Mouse (Mus musculus): ENCODE results near the gene Rreb1.

Gene Rreb1

DNA sequence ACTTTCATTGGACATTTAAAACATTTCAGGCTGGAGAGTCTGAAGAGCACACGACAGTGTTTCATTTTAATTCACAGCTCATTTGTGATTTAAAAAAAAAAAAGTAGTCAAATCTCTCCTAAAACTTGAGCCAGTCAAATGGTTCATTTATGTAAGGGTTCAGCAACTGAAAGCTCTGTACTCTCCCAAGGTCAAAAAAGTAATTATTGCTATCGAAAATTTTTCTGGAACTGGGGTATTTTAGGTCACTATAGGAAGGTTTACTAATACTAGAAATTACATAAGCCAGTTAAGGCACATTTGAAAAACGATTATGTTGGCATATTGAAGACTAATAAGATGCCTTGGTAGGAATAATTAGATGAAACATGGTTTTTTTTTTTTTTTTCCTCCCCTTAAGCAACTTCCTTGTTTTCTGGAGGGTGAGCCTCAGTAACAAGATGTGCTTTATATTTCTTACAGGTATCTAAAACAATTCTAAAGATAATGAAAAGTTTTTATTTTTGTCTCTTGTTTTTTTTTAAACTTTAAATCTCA, 77.1 kb downstream of the Rreb1 start:
- DNase-seq: no peak

DNA sequence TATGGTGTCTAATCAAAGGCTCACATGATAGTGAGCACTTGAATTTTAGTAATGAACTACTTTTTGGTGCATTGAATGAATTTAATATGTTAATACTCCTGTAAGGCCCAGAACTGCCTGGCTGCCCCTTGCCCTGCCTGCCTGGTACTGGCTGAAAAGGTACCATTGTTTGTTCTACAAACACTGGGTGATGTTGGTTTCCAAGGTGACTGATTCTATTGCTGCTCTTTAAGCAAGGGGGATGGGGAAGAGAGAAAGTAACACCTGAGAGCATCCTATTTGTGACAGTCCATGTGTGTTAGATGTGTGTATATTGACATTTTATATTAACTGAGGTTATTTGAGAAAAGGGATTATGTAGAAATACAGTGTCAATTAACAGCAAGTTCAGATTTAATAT, 77.6 kb downstream of the Rreb1 start:
- DNase-seq: no peak

DNA sequence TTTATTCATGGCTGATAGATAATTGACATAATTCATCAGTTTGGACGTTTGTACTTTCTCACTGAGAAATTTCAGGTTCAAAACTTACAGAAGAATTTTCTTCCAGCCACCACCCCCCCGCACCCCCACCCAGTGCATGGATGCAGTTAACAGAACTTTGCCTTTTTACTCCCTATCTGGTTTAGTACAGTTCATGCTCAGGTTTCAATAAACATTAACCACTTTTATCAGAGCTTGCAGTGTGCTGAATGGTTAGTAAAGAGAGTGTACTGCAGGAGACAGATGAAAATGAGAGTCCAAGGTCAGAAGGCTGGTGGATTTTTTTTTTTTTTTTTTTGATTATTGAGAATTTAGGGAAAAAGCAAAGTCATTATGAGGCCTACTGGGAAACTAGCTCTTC, 78.3 kb downstream of the Rreb1 start:
- DNase-seq: no peak

DNA sequence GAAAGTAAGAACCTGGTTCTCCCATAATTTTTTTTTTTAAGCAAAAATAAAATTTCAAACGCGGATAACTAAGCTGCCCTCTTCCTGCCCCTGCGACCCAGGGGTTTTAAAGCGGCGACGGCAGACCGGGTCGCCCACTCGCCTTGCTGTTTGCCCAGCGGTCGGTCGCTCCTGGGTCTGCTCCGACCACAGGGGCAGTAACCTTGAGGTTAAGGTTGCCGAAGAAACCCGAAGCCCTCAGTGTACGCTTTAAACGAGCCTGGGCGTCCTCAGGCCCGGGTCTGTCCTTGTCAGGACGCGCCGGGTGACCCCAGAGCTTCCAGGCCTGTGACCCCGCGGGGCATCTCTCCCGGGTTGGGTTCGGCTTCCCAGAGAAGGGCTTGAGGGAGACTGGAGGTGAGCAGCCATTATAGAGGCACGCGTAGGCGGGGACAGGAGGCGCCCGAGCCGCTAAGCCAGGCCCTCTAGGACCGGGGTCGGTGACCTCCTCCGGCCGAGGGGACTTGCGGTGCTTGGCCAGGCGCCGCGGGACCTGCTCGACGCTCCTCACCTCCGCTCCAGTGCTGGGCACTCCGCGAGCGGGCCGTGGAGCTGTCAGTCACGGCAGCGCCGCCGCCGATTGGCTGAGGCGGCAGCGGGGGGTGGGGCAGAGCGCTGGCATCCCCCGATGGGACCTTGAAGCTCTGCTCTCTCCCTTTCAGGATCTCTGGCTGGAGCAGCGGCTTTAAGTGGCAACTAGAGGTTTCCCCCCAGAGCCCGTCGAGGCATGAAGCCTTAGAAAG, 79.3 kb downstream of the Rreb1 start:
- DNase-seq: peak; percentile 95

DNA sequence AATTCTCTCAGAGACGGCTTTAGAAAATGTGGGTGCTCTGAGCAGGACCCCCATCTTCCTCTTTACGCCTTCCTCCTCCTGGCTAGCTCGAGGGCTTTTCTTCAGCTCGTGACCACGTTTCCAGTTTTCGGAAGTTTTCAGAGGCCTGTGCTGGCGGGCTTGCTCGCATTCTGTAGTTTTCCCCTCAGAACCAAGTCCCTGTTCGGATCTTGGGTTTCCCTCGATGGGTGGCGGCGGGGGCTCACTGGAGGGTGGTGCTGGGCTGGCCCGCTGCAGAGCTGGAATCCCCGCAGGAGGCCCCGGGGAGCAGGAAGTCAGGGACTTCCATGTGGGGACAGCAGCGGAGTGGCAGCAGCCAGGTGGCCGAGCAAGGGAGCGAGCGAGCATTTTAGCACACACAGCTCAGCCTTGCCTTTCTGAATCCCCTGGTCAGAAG, 79.9 kb downstream of the Rreb1 start:
- no peak for DNase-seq

DNA sequence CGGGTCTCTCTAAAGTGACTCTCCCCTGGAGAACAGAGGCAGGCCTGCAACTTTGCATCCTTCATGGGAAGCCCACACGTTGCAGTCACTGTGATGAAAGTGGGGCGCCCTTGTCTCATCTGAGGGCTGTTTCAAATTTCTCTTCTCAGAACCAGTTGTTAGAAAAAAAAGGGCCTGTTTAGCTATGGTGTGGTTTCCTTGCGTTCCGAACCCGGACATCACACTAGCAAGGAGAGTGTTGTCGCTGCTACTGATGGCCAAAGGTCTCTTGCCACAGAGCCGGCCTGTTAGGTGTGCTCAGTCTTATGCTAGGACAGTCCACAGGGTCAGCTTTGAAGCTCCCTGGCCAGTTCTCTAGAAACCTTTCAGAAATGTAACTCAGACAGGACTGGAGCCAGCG, 80.3 kb downstream of the Rreb1 start:
- DNase-seq: peak; percentile 59

DNA sequence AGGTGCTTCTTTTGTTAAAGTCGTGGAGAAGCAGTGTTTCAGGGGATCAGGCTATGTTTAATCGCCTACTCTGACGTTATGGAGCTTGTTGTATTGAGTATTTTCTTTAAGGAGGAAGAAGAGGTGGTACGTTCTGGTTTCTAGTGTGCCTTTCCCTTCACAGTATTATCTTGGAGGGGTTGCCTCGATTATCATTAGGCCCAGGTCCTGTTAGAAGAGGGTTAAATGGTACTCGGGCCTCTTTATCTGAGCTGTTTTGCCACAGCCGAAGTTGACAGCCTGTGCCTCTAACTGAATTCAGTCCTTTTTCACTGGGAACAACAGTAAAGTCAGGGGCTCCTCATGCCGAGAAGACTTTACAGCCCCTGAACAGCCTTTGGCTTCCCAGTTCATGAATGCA, 81.6 kb downstream of the Rreb1 start:
- DNase-seq: no peak

DNA sequence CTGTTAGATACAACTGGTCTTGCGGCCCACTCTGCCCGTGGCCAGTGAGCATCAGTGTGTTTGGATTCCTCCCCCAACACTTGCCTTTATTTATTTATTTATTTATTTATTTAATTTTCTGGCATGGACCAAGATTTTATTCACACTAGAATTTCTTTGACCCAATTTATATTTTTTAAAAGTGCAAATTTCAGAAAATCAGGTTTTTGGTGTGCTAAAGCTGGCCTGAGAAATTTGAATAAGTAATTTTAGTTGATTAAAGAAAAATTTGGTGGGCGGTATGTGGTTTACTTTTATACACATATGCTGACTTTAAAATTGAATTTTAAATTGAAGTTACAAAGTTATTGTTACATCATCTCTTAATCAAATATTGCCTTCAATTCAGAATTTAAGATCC, 82.0 kb downstream of the Rreb1 start:
- no peak for DNase-seq

DNA sequence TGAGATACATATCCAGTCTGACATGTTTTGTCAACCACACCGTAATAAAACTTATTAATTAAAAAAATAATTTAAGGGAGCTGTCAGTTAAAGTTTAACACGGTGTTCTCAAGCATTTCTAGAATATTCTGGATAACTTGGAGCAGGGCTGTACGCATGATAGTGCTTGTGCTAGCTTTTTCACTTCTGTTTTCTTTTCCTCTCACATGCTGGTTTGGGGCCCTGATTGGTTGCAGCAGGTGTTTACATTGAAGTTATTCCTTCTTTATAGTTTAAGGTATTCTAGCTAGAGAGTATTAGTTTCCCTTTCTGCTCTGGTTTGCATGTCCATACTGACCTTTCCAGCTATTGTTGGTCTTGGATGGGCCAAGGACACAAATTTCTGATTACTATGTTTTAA, 82.6 kb downstream of the Rreb1 start:
- no peak for DNase-seq

DNA sequence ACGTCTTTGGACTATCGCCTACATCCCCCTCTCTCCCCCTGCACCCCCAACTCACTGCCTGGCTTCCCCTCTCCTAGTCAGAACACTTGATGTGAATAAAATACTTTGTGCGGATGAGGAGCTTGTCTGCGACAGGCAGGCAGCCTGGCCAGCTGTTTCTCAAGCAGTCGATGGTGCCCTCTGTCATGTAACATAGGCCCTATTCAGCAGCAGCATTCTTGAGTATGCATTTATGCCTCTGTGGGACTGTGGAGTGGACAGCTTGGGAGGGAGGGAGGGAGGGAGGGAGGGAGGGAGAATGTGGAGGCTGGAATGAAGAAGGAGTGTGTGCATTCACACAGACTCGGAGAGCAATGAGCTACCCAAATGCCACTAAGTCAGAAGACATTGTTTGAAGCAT, 84.3 kb downstream of the Rreb1 start:
- DNase-seq: no peak

DNA sequence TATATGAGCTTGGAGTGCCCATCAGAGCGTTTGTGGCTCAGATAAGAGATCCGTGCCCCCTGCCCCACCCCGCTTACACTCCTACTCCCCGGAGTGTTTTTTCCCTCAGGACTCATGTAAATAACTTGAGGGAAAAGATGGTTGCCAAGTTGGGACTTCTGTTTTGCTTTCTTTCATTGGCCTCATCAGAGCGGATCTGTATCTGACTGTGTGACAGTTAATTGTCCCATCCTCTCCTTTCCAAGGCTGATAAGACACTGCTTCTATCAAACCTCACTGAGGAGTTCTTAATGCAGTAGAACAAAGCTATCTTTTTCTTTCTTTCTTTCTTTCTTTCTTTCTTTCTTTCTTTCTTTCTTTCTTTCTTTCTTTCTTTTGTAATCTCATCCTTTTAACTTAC, 85.4 kb downstream of the Rreb1 start:
- no peak for DNase-seq

DNA sequence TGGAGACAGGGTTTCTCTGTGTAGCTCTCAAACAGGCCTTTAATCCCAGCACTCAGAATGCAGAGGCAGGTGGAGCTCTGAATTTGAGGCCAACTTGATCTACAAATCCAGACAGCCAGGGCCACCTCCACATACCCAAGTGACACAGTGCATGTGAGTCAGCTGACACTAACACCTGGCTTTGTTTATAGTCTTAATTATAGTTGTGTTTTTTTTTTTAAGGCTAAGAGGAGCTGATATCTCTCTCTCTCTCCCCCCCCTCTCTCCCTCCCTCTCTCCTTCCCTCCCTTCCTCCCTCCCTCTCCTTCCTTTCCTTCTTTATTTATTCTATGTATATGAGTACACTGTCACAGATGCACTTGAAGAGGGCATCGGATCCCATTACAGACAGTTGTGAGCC, 86.5 kb downstream of the Rreb1 start:
- no peak for DNase-seq

DNA sequence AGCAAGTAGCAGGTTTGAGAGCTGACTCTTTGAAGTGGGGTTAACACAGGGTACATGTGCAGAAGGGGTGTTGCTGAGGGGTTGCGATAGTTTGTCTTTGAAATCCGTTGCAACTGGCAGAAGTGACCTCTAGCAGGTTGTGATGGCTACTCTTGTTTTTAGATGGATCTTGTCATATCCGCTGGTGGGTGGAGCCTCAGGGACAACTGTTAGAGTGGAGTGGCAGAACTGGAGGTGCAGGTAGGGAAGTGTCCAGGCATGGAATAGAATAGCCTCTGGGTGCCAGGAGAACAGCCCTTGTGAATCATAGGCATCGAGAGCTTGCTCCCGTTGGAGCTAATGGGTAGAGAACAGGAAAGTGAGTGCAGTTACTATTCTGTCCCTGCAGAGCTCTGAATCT, 88.1 kb downstream of the Rreb1 start:
- DNase-seq: no peak

DNA sequence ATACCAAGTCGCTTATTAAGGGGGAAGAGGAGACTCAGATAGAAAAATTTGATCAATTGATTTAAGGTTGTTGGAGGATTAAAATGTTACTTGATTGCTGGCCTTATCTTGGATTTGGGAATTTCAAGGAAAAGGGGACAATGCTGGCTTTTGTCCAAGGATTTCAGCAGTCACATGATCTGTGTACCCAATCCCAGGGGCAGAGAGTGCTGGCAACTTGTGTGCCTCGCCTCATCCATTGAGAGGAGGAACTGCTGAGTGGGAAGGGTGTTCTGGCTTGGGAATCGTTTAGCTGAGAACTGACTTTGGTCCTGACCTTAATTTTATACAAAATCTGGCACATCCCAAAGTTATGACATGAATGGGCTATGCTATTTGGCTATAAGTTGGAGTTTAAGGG, 88.6 kb downstream of the Rreb1 start:
- no peak for DNase-seq

DNA sequence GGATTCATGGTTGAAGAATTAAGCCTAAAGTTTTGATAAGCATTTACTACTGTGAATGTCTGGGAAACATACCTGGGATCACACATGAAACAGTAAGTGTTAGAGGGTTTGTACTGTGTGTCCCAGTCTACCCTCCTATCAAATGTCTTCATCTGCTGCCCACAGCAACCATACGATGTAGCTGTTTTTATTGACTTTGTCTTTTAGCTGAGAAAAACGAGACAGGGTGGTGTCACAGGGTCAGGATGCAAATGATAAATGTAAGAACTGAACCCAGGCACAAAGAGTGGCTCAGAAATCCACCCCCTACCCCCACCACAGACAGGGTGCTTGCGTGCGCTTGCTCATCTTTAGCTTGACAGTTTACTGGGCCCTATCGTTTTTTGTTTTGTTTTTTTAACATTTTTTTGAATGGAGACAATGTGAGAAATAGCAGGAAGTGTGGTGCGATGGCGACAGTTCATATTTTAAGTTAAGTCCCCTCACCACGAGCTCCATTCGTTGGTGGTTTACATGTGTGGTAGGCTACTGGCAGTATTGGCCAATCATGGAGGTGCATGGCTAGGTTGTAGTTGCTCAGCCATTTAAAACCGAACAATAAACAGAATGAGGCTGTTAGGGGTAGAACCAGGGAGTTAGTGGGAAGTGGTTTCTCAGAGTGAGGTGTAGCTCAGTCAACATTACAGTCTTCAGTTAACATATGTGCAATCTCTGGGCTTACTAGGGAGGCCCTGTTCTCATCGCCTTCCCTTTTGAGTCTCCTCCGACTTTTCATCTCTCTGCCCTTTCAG, 92.1 kb downstream of the Rreb1 start:
- DNase-seq: no peak

DNA sequence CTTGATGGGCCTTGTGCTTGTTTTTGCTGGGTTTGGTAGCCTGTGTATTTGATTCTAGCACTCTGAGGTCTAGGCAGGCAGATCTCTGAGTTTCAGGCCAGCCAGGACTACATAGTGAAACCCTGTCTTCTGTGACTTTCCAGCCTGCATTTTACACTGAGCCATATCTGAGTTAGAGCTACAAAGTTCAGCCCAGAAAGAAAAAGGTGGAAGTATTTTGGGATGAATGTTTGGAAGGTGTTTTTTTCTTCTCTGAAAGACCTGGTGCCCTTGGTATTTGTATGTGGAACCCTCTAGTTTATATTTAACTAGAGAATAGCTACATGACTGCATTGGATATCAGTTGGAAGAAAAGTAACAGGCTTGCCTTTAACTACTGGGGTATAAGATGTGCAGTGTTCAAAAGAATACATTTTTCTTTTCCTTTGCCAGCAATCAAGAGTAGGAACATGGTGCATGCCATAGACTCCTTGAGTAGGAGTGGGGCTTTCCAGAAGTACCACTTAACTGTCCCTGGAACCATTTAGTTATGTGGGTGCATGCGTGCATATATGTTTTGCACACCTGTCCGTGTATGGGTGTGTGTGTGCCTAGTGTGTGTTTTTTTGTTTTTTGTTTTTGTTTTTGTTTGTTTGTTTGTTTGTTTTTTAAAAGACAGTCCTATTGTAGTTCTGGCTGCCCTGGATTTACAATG, 94.1 kb downstream of the Rreb1 start:
- peak; percentile 31 for DNase-seq

DNA sequence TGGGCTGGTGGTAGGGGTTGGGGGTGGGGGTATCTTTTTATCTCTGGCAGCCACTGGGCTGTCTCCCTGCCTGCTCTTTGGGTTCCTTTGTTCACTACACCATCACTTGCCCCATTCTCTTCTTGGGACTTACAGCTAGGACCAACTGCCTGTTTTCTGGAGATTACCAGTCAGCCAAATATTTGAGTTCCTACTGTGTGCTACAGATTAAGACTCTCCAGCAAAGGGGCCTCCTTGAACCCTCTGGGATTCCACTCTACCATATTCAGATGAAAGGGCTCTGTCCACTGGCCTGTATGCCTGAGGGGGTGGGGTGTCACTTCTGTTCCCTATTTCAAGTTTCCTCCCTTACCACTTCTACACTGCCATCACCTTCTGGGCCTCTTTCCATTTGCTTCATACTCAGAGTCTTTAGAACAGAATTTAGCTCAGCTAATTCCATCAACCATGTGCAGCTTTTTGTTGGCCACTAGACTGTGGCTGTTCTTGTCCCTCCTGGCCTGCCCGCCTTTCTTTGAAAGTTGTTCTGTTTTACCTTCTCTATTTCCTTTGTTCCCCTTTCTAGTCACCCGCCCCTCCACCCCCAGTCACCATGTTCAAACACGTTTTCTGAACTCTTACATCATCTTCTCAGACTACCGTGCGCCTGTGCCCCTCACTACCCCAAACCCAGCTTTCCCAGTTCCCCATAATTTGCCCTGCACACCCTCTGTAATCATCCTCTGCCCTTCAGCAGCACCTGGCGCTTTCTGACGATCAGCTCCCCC, 95.1 kb downstream of the Rreb1 start:
- DNase-seq: no peak

DNA sequence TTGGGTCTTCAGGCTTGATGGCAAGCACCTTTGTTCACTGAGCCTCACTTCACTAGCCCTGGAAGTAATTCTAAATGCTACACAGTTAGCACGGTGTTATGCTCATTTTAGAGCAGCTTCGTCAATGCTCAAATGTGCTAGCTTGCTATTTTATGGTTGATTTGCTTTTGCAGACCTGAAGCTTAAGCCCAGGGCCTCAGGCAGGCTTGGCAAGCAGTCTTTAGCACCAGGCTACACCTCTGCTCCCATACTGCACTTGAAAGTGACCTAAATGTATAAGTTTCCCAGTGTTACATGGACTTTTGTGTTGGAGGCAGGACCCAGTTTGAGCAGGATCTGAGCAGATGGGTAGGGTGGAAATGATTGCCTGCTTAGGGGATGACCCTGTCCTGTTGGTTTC, 97.7 kb downstream of the Rreb1 start:
- DNase-seq: peak; percentile 45

DNA sequence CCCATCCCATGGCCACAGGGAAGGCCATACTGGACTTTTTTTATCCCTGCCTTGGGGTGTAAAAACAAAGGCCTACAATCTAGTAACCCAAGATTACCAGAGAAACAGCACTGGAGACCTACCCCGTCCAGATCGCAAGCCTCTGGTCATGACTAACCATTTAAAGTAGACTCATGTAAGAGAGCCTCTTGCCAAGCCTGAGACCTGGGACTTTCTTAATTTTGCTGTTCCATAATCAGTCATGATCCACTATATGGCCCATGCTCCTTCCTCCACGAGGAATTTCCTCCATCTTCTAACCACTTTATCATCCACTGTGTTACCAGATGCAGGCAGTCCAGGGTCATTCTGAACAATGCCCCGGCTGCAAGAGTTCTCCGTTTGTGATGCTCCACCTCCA, 98.2 kb downstream of the Rreb1 start:
- no peak for DNase-seq

DNA sequence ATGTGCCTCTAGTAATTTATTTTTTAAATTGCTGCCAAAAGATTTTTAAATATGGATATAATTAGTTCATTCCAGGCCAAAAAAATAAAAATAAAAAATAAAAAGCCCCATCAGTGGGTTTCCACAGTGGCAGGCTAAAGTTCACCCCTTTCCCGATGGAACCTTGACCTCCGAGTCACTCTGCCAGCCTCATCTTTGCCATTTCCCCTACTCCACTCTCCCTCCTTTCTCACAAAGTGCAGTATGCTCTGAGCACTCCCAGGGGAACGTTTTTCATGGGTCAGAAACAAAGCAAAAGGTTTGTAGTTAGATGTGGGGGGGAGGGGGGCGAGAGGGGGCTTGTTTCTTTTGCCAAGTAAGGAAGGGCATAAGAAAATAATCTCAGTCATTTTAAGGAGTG, 98.6 kb downstream of the Rreb1 start:
- DNase-seq: peak; percentile 37

DNA sequence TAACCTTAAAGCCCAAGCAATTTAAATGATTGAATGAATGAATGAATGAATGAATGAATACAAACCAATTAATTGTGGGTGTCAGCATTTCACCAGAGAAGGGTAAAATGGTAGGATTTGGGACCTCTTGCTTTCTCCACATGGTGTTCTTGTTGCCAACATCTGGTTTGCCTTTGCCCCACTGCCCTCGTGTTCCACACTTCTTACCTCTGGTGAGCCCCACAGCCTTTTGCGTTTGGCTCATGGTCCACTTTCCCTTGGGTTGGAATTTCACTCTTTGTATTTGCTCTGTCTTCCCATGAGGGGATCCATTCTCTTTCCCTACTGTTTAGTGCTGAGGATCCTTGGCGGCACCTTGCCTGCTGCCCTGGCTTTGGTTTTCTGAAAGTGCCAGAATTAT, 99.0 kb downstream of the Rreb1 start:
- DNase-seq: peak; percentile 61

DNA sequence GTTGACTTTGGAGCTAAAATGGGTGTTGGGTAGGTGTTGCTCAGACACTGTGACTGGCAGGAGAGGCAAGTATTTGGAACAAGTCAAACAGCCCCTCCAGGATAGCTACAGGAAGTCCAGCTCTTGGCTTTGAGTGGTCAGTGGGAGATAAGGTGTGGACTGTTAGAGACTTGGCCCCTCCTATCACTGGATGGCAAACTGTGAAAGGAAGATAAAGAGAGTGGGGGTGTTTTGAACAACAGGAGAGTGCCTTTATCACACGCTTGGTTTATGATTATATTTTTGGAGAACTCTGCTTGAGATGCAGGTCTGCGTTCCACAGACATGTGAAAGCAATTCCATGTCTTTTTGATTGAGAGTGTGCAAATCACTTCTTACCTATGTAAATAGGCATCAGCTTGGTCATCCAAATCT, 100.7 kb downstream of the Rreb1 start:
- DNase-seq: no peak

DNA sequence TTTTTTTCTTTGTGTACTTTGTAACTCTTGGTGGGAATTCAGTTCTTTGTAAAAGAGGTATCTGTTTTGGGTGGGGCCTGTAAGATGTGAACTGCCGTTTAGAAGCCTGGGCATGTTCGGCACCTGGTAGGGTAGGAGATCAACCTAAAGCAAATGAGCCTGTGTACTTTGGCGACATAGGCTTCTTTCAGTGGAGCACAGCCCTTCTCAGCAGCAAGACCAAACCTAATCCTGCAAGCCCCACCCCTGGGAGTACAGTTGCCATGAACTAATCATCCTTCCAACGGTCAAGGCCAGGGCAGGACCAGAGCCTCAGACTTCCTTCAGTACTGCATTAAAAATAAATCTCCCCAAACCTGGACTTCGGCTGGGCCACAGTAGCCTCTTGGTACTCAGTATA, 101.4 kb downstream of the Rreb1 start:
- DNase-seq: no peak

All from kidney, adult 11 months (tissue).